Mouse (Mus musculus): ENCODE measurements around the gene Ctcfl.

The Ctcfl gene

DNA sequence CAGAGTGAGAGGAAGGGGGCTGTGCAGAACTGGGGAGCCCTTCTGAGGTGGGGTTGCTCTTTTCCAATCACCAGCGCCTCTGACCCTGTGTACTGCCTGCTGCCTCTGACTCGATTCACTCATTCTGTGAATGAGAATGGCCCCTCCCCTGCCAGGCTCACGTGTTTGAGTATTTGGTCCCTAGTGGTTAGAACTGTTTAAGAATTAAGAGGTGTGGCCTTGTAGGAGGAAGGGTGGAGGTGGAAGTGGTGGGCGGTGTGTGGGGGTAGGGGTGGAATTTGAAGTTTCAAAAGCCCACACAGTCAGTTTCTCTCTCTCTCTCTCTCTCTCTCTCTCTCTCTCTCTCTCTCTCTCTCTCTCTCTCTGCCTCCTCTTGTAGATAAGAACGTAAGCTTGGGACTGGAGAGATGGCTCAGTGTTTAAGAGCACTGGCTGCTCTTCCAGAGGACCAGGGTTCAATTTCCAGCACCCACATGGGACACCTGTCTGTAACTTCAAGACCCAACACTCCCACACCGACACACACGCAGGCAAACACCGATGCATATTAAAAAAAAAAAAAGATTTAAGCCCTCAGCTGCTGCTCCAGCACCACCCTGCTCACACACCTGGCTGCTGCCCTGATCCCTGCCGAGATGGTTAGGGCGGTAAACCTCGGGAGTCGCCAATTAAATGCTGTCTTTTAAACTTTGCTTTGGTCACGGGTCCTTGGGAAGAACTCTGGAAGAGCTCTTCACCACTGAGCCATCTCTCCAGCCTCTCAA lies 35.4 kb downstream of the Ctcfl start:
- no peak for DNase-seq (ENCODE audit: low read depth, low spot score)

DNA sequence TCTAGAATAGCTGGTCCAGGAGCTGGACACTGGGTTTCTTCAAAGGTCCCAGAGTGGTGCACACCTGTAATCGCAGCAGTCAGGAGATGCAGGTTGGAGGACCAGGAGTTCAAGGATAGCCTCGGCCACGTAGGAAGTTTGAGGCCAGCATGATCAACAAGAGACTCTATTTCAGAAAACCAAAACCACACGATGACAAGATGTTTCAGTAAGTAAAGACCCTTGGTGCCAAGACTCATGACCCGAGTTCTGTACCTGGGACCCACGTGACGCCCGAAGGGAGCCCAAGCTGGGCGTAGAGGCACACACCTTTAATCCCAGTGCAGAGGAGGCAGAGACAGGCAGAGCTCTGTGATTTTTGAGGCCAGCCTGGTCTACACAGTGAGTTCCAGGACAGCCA lies 36.2 kb downstream of the Ctcfl start:
- DNase-seq (ENCODE audit: low read depth, low spot score) = no peak

DNA sequence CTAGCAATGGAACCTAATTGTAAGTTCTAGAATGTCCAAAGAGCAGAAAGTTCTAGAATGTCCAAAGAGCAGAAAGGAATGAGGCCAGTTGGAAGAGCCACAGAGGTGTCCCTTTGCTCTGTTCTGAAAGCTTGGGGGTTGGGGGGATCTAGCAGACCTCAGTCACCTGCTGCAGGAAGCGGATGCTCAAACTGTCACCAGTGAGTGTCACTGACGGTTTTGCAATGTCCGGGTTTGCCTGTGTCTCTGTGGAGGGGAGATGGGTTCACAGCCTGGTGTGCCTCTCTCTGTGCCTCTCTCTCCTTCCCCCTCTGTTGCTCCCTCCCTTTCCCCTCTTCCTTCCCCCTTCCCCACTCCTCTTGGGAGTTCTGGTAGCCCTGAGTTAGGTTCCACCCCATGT lies 36.6 kb downstream of the Ctcfl start:
- DNase-seq (ENCODE audit: low read depth, low spot score) = no peak

DNA sequence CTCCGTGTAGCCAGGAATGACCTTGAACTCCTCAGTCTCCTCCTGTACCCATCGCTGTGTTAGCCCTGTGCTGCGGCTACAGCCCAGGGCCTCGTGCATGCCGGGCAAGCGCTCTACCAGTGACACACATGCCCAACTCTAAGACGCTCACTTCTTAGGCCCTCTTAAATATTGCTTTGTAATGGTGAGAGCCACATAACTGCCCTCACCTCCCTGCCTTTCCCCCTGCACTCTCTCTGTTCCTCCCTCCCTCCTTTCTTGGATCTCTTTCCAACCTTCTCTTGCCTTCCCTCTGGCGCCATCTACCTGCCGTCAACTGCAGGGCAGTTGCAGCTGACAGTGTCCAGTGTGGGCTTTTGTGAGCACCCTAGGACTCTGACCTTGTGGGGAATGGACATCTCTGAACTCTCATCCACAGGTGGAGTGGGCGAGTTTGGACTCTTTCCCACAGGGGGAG lies 38.5 kb downstream of the Ctcfl start:
- DNase-seq (ENCODE audit: low read depth, low spot score) = peak; percentile 17

GRCm38 (mm10) chr2:173079766-173080549 lies 39.4 kb downstream of the Ctcfl start:
- DNase-seq (ENCODE audit: low read depth, low spot score) = no peak

DNA sequence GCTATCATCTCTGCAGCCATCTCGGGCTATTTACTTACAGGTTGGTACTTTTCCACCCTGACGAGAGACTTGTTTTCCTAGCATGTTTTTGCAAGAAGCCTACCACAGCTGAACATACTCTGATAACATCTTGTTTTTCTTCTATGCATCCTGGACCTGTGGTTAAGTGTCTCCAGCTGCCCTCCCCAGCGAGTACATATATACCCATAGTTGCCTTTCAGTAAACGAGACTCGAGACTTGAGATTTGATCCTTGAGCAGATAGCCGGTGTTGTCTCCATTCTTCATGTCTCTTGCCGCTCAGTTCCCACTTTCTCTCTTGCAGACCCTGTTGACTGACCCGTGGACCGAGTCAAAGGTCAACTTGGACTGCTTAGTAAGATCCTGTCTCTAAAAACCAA lies 42.4 kb downstream of the Ctcfl start:
- no peak for DNase-seq (ENCODE audit: low read depth, low spot score)

GRCm38 (mm10) chr2:173073666-173074065 lies 45.7 kb downstream of the Ctcfl start:
- no peak for DNase-seq (ENCODE audit: low read depth, low spot score)

GRCm38 (mm10) chr2:173072948-173073347 lies 46.4 kb downstream of the Ctcfl start:
- DNase-seq (ENCODE audit: low read depth, low spot score) = no peak

DNA sequence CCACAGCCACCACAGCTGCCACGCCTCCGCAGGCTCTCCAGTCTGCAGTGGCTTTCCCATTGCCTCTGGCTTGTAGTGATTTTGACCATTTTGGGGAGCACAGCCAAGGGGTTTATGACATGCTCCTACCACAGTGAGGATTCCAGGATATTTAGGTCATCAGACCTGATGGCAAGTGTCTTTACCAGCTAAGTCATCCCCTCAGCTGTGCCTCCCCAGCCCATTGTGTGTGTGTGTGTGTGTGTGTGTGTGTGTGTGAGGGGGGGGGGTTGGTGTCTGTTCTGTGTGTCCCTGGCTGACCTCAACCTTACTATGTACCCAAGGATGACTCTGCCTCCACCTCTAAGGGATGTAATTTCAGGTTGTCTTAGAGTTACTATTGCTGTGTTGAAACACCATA lies 54.5 kb downstream of the Ctcfl start:
- DNase-seq (ENCODE audit: low read depth, low spot score) = no peak

- DNase-seq (ENCODE audit: low read depth, low spot score) = no peak
Observed at GRCm38 (mm10) chr2:173063219-173063618, 56.1 kb downstream of the Ctcfl start.

DNA sequence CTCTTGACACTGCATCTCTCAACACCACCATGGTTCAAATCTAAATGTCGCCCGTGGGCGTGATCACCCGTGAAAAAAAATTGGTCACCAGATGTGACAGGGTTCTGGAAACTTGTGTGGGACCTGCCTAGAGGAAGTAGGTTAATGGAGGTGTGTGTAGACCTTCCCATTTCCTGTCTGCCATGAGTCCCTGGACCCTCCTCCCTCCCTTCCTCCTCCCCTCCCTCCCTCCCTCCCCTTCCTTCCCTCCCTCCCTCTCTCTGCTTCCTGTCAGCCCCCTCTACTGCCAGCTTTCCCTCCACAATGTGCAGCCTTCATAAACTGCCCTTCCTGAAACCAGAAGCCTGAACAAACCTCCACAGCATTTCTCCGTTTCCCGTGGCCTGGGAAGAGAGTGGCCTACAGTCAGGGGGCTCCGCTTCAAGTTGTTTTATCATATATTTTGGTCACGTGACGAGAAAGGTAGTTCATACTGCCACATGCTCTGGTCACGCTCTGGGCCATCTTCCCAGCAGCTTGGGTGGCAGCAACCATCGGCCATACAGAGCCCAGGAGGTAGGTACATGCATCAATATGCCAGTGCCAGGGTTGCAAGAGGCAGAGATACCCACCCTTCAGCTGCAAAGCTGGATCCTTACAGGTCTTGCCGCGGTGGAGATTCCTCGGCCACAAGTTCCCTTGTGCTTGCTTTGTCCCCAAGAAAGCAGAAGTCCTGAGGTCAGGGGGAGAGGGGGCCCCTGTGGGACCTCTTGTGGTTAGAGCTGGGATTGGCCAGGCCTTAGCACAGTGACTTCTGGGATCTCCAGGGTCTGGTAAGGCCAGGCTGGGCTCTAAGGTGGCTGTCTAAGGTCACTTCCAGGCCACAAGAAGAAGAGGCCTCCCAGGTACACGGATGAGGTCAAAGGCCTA lies 57.6 kb downstream of the Ctcfl start:
- peak; percentile 4 for DNase-seq (ENCODE audit: low read depth, low spot score)

- DNase-seq (ENCODE audit: low read depth, low spot score) = no peak
Observed at GRCm38 (mm10) chr2:173060450-173060849, 58.9 kb downstream of the Ctcfl start.

DNA sequence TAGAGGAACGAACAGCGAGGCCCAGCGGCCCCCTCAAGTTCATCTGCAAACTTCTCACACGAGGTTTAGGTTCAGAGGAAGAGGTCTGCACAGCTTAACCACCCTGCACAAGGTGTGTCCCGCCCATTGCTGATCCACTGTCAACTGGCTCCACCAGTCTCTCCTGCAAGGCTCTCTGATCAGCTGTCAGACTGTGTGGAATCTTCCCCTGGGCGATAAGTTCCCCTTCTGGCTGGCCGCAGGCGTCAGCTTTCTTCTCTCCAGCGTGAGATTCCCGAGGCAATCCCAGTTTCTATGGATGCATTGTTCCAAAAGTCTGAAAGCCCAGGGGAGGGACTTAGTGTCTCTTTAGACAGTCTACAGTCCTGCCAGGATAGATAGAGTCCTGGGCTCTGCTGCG lies 61.1 kb downstream of the Ctcfl start:
- no peak for DNase-seq (ENCODE audit: low read depth, low spot score)

GRCm38 (mm10) chr2:173057623-173058022 lies 61.7 kb downstream of the Ctcfl start:
- DNase-seq (ENCODE audit: low read depth, low spot score) = no peak

- no peak for DNase-seq (ENCODE audit: low read depth, low spot score)
Observed at GRCm38 (mm10) chr2:173056882-173057315, 62.4 kb downstream of the Ctcfl start.

DNA sequence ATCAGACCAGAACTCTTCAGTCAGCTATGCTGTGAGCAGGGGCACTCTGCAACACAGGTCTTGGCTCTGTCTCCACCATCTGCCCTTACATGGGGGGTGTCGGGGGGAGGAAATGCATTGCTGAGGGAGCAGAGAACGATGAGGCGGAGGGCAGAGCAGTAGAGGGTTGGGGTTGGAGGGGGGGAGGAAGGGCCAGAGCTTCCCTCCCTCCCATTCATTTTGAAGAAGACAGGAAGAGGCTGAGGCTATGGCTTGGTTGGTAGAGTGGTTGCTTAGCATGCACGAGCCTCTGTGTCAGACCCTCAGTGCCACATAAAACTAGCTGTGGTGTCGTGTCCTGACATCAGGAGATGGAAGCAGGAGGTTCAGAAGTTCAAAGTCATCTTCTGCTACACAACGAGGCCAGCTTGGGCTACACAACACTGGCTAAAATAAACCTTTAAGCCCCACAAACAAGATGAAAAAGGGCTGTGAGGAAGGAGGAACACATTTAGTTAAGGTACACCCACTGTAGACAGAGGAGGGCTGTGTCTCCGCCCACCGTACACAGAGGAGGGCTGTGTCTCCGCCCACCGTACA lies 62.9 kb downstream of the Ctcfl start:
- DNase-seq (ENCODE audit: low read depth, low spot score) = no peak

- DNase-seq (ENCODE audit: low read depth, low spot score) = no peak
Observed at GRCm38 (mm10) chr2:173053846-173054245, 65.5 kb downstream of the Ctcfl start.

GRCm38 (mm10) chr2:173052881-173053280 lies 66.4 kb downstream of the Ctcfl start:
- no peak for DNase-seq (ENCODE audit: low read depth, low spot score)

GRCm38 (mm10) chr2:173050604-173051382 lies 68.5 kb downstream of the Ctcfl start:
- DNase-seq (ENCODE audit: low read depth, low spot score) = no peak

DNA sequence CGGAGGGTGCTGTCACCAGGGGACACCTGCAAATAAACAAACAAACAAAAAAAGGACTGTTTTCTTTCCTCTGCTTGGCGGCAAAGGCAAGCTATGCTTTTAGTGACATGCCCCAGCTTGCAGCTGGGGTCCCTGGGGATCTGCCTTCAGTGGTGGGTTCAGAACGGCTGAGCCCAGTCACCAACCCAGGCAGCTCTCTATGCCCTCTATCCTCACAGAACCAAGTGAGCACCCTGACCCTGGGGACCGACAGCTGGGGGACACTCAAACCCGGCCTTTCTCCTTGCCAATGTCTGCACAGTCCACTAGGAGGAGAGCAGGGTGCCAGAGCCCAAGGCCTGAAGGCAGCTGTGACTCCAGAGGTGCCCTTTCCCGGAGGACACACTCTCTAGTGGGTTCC lies 69.5 kb downstream of the Ctcfl start:
- no peak for DNase-seq (ENCODE audit: low read depth, low spot score)

GRCm38 (mm10) chr2:173049231-173049630 lies 70.1 kb downstream of the Ctcfl start:
- DNase-seq (ENCODE audit: low read depth, low spot score) = no peak

All from telencephalon, adult 2 months (tissue).